Mouse (Mus musculus): ENCODE measurements at regions not wholly inside any gene's neighbourhood (a gene's known extent, or its start where the extent isn't known, plus 50 kb on each side); places are given as distances from the start of the nearest gene placed in this dataset.

DNA sequence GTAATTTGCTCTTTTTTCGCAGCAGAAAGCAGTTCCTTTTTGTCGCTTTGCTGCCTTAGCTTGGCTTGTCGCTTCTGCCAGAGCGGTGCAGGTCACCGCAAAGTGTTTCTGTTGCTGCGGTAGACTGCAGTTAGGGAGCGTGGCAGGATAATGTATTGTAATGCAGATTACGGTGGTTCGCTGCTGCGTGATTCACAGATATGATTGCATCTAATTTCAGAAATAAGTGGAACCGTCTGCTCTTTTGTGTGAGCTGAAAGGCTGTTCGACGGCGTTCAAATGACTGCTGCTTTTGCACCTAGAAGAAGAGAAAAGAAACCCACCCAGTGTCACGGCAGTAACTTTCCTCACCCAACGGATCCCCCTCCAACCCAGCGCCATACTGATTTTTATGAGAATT, 104.7 kb upstream of the Satb2 start:
- Histone ChIP-seq H3K4me3 (ENCODE audit: insufficient read depth, poor library complexity, severe bottlenecking) (no peak overlapping the region), H3ac (ENCODE audit: control insufficient read depth, insufficient read length, low read depth) (no peak overlapping the region), H3K79me2 (ENCODE audit: control insufficient read depth, insufficient read depth) (no peaks in the 10 kb centered on the region), H3K27me3 (ENCODE audit: control insufficient read depth, insufficient read depth, insufficient read length) (no peaks in the 10 kb centered on the region), H3K36me3 (ENCODE audit: control insufficient read depth, insufficient read depth) (no peaks in the 10 kb centered on the region), H3K79me3 (ENCODE audit: low read depth) (no peaks in the 10 kb centered on the region)
- TF ChIP-seq MAX (IDR thresholded peaks at IDR 0.05) (no peak), CEBPB (IDR thresholded peaks at IDR 0.05; ENCODE audit: low read depth) (no peak), MYOG (IDR thresholded peaks at IDR 0.05; ENCODE audit: control insufficient read depth, extremely low read depth, insufficient read length) (no peak), USF1 (IDR thresholded peaks at IDR 0.05; ENCODE audit: low read depth) (no peak), MYOD1 (IDR thresholded peaks at IDR 0.05; ENCODE audit: control insufficient read depth, insufficient read length, low read depth) (no peak), CTCF (IDR thresholded peaks at IDR 0.05; ENCODE audit: control insufficient read depth, insufficient read depth, insufficient read length) (no peak), FOSL1 (IDR thresholded peaks at IDR 0.05; ENCODE audit: insufficient read depth, low read length, poor library complexity, severe bottlenecking) (no peak)

DNA sequence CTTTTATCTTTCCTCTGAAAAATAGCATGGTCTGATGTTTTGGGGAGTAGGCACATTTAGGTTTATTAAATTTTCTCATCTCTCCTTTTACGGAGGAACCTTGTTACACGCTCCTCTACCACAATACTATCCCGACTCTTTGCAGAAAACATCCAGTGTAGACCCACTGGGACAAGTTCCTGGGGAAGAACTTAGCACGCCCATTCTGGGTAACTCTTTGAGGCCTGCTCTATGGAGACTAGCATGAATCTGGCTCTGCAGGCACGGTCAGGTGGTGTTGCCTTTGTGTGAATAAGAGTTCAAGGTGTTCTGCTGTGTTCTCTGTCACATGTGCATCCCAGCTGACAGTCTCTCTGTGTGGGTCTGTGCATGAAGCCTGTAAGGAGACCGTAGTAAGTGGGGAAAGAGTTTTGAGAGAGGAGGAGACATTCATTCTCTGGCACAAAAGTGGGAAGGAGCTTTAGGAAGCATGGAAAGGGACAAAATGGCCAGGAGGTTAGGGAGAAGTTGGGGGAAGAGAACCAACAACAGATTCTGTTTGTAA, 105.2 kb upstream of the Satb2 start:
- Histone ChIP-seq H3K4me3 (ENCODE audit: insufficient read depth, poor library complexity, severe bottlenecking) (no peak overlapping the region), H3K79me3 (ENCODE audit: low read depth) (no peaks in the 10 kb centered on the region), H3ac (ENCODE audit: control insufficient read depth, insufficient read length, low read depth) (no peak overlapping the region), H3K79me2 (ENCODE audit: control insufficient read depth, insufficient read depth) (no peaks in the 10 kb centered on the region), H3K36me3 (ENCODE audit: control insufficient read depth, insufficient read depth) (no peaks in the 10 kb centered on the region), H3K27me3 (ENCODE audit: control insufficient read depth, insufficient read depth, insufficient read length) (no peaks in the 10 kb centered on the region)
- TF ChIP-seq CTCF (IDR thresholded peaks at IDR 0.05; ENCODE audit: control insufficient read depth, insufficient read depth, insufficient read length), result no peak
- TF ChIP-seq CEBPB (IDR thresholded peaks at IDR 0.05; ENCODE audit: low read depth), result no peak
- TF ChIP-seq MYOG (IDR thresholded peaks at IDR 0.05; ENCODE audit: control insufficient read depth, extremely low read depth, insufficient read length), result no peak
- TF ChIP-seq FOSL1 (IDR thresholded peaks at IDR 0.05; ENCODE audit: insufficient read depth, low read length, poor library complexity, severe bottlenecking), result no peak
- TF ChIP-seq MAX (IDR thresholded peaks at IDR 0.05), result no peak
- no peak for TF ChIP-seq MYOD1 (IDR thresholded peaks at IDR 0.05; ENCODE audit: control insufficient read depth, insufficient read length, low read depth)
- no peak for TF ChIP-seq USF1 (IDR thresholded peaks at IDR 0.05; ENCODE audit: low read depth)

DNA sequence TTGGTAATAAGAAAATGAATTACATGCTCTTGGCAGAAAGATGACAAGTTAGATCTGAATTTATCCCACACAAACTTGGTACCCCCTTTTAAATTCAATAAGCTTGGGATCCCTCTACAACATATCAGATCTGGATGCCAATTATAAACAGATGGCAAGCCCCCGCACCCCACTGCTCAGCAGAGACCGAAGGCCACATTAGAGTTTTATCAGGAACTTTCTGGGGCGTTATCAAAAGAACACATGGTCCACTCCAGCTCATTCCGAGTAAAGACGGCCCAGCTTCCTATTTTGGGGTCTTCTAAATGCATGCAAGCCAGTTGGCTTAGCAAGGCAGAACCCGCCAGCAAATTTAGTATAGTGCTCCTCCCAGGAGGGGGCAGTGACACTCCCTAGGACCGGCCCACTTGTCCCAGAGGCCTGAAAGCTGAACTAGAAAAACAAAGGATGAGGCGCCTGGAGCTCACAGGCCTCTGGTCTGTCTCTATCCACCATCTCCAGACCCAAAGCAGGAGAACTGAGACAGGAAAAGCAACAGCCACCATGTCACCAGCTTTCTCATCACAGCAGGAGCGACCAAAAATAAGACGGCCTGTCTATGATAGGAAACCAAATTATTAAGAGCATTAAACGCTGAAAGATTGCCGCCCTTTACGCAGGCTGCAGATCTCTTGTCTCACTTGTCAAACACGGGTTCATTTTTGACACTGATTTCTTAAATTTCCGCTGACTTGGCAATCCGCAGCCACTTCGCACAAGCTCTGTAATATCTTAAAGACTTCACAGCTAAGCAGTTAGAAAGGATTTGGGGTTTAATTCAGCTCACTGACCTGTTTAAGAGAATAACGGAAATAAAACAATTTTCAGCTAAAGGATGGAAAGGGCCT, 117.2 kb upstream of the Satb2 start:
- TF ChIP-seq CTCF (IDR thresholded peaks at IDR 0.05; ENCODE audit: control insufficient read depth, insufficient read depth, insufficient read length) (no peak), MYOG (IDR thresholded peaks at IDR 0.05; ENCODE audit: control insufficient read depth, extremely low read depth, insufficient read length) (no peak), CEBPB (IDR thresholded peaks at IDR 0.05; ENCODE audit: low read depth) (no peak), USF1 (IDR thresholded peaks at IDR 0.05; ENCODE audit: low read depth) (no peak), FOSL1 (IDR thresholded peaks at IDR 0.05; ENCODE audit: insufficient read depth, low read length, poor library complexity, severe bottlenecking) (no peak), MAX (IDR thresholded peaks at IDR 0.05) (no peak), MYOD1 (IDR thresholded peaks at IDR 0.05; ENCODE audit: control insufficient read depth, insufficient read length, low read depth) (no peak)

DNA sequence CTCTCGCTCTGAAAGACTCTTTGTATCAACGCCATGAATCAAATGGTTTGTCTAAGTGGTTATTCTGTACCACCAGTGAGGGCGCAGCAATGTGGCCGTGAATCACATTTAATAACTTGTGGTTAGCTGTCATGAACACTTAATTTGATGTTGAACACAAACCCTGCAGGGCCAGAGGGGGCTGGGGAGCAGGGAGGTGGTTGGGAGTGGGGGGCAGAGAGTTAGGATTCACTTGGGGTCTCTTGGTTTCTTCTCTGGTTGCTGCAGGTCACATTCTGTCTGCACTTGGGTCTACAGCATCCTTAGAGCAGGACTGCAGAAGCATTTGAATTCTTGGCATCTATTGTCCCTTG, 117.8 kb upstream of the Satb2 start:
- Histone ChIP-seq H3K4me3 (ENCODE audit: insufficient read depth, poor library complexity, severe bottlenecking) (no peak overlapping the region), H3K79me3 (ENCODE audit: low read depth) (no peaks in the 10 kb centered on the region), H3K79me2 (ENCODE audit: control insufficient read depth, insufficient read depth) (no peaks in the 10 kb centered on the region), H3ac (ENCODE audit: control insufficient read depth, insufficient read length, low read depth) (no peak overlapping the region), H3K36me3 (ENCODE audit: control insufficient read depth, insufficient read depth) (no peaks in the 10 kb centered on the region), H3K27me3 (ENCODE audit: control insufficient read depth, insufficient read depth, insufficient read length) (no peaks in the 10 kb centered on the region)
- TF ChIP-seq USF1 (IDR thresholded peaks at IDR 0.05; ENCODE audit: low read depth), result no peak
- no peak for TF ChIP-seq MAX (IDR thresholded peaks at IDR 0.05)
- TF ChIP-seq CEBPB (IDR thresholded peaks at IDR 0.05; ENCODE audit: low read depth), result no peak
- no peak for TF ChIP-seq MYOG (IDR thresholded peaks at IDR 0.05; ENCODE audit: control insufficient read depth, extremely low read depth, insufficient read length)
- no peak for TF ChIP-seq CTCF (IDR thresholded peaks at IDR 0.05; ENCODE audit: control insufficient read depth, insufficient read depth, insufficient read length)
- no peak for TF ChIP-seq FOSL1 (IDR thresholded peaks at IDR 0.05; ENCODE audit: insufficient read depth, low read length, poor library complexity, severe bottlenecking)
- TF ChIP-seq MYOD1 (IDR thresholded peaks at IDR 0.05; ENCODE audit: control insufficient read depth, insufficient read length, low read depth), result no peak

More for the DNA sequence above, 117.2 kb upstream of the Satb2 start:
- Histone ChIP-seq H3K36me3 (ENCODE audit: control insufficient read depth, insufficient read depth) (no peaks in the 10 kb centered on the region), H3K27me3 (ENCODE audit: control insufficient read depth, insufficient read depth, insufficient read length) (no peaks in the 10 kb centered on the region), H3K79me2 (ENCODE audit: control insufficient read depth, insufficient read depth) (no peaks in the 10 kb centered on the region), H3K79me3 (ENCODE audit: low read depth) (no peaks in the 10 kb centered on the region), H3ac (ENCODE audit: control insufficient read depth, insufficient read length, low read depth) (no peak overlapping the region), H3K4me3 (ENCODE audit: insufficient read depth, poor library complexity, severe bottlenecking) (no peak overlapping the region)

DNA sequence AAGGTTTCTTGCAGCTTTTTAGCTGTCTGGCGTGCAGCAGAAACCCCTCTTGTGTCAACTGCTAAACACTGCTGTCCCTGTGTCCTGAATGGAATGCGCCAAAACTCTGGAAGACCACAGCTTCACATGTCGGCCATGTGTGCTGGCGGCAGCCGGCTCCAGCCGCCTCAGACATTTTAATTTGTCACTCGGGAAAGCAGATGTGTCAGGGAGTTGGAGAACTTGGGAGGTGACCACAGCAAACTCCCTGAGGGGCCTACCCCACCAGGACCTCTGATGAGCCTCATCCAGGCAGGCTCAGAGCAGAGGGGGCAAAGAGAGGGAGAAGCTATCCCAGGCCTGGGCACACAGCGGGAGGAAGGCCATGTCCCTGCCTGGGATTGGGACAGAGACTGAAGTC, 118.3 kb upstream of the Satb2 start:
- TF ChIP-seq CTCF (IDR thresholded peaks at IDR 0.05; ENCODE audit: control insufficient read depth, insufficient read depth, insufficient read length) (no peak), FOSL1 (IDR thresholded peaks at IDR 0.05; ENCODE audit: insufficient read depth, low read length, poor library complexity, severe bottlenecking) (no peak), USF1 (IDR thresholded peaks at IDR 0.05; ENCODE audit: low read depth) (no peak), CEBPB (IDR thresholded peaks at IDR 0.05; ENCODE audit: low read depth) (no peak), MAX (IDR thresholded peaks at IDR 0.05) (no peak), MYOG (IDR thresholded peaks at IDR 0.05; ENCODE audit: control insufficient read depth, extremely low read depth, insufficient read length) (no peak), MYOD1 (IDR thresholded peaks at IDR 0.05; ENCODE audit: control insufficient read depth, insufficient read length, low read depth) (no peak)
- no peaks in the 10 kb centered on the region for H3K79me2 ChIP-seq (ENCODE audit: control insufficient read depth, insufficient read depth)

More for the DNA sequence above, 118.3 kb upstream of the Satb2 start:
- Histone ChIP-seq H3K79me3 (ENCODE audit: low read depth) (no peaks in the 10 kb centered on the region), H3ac (ENCODE audit: control insufficient read depth, insufficient read length, low read depth) (no peak overlapping the region), H3K27me3 (ENCODE audit: control insufficient read depth, insufficient read depth, insufficient read length) (no peaks in the 10 kb centered on the region), H3K4me3 (ENCODE audit: insufficient read depth, poor library complexity, severe bottlenecking) (no peak overlapping the region), H3K36me3 (ENCODE audit: control insufficient read depth, insufficient read depth) (no peaks in the 10 kb centered on the region)
